Comparison of ENCODE assay signal across 13 mouse cellular contexts in the genomic region with DNA sequence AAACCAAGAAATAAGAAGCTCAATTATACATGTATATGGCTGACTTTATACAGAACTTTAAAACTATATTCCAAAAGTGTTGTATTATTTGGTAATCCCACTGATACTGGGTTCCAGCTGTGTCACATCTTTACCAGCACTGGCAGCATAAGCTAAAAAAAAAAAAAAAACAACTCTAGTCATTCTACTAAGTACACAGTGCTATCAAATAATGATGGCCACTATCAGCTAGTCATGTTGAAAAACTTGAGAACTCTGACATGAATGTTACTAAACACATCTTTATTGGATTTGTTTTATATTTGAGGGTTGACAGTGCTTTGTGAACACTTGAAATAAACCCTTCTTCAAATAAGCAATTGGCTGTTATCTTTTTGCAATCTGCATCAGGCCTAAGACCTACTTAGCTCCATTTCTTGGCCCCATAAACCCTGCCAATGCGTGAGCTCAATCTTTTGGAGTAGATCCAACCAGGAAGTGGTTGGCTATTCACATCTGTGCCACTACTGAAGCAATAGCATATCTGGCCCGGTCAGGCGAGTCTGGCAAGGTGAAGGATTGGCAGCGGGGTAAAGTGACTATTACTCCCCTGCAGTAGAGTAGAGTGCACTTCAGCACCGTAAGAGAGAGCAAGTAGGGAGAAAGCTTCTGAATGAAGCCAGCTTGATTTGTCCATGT.
DNase-seq lines count a peak whose midpoint lies in the region; ATAC-seq and TF ChIP-seq lines count a peak whose summit lies in the region.
"Had no signal": no experiment of that assay in that cellular context is flagged by ENCODE, and none has a peak within 500 bp of the region (broad histone marks: within the 10 kb centered on the region; RNA-seq: fewer than 3 reads in every experiment).

No protein-coding gene starts in this region.

- no peak overlapping the region for H3K4me3 ChIP-seq in kidney, adult 2 months (ENCODE audit: insufficient read depth, low read depth, low read length)
- H3K4me3 ChIP-seq: embryonic facial prominence, embryonic 12.5 days; liver, embryonic 12.5 days; midbrain, embryonic 15.5 days had no signal

- POLR2A ChIA-PET in Patski (lab: Charles Lee): interaction anchor here (0.6 to 1.1 kb wide), 2 partner anchors 11 to 241 kb away, joined by 3 read pairs; no protein-coding TSS in a partner anchor

- in situ Hi-C loops in Patski (cut with MboI; ENCODE audit: low pct_unique_long_range_greater_than_20kb): no loop called here

- no peak overlapping the region for H3K27ac ChIP-seq in kidney, adult 2 months (ENCODE audit: insufficient read depth, low read depth, low read length)
- H3K27ac ChIP-seq: embryonic facial prominence, embryonic 12.5 days; kidney, postnatal 0 days; liver, embryonic 12.5 days; midbrain, embryonic 15.5 days had no signal

- no peak for TF ChIP-seq POLR2A in kidney, adult 2 months (IDR thresholded peaks at IDR 0.05; ENCODE audit: low read depth, low read length)

- peak; percentile 3 for DNase-seq in kidney, adult 2 months
- no peak for DNase-seq in kidney, adult 18-20 months
- peak; percentile 19 for DNase-seq in Patski (ENCODE audit: low read depth, low spot score)
- peak; percentile 6 for DNase-seq in fibroblast of lung, adult 2 months (ENCODE audit: low read depth)
- peak; percentile 30 for DNase-seq in lung, postnatal 14 days
- DNase-seq in embryo, embryonic 9.5 days (ENCODE audit: extremely low spot score): no peak
- DNase-seq: forebrain, postnatal 0 days; thymus, adult 2 months had no signal

- 72% methylated on average over 5 of the region's 5 CpGs for WGBS in kidney, adult 2 months

- CTCF ChIA-PET in Patski (lab: Charles Lee): interaction anchor here (1.2 to 1.6 kb wide), 4 partner anchors 8 to 135 kb away, joined by 3 to 10 read pairs (median 6); no protein-coding TSS in a partner anchor

- no peaks in the 10 kb centered on the region for H3K4me1 ChIP-seq in kidney, adult 2 months (ENCODE audit: control insufficient read depth, insufficient read depth, low read length)
- H3K4me1 ChIP-seq: embryonic facial prominence, embryonic 12.5 days; liver, embryonic 12.5 days; midbrain, embryonic 15.5 days had no signal

- peak; percentile 51 for ATAC-seq in Patski
- no peak; the same call in 1 of the 2 replicates for ATAC-seq in megakaryocyte progenitor cell, adult 5-6 weeks (replicated peaks; ENCODE audit: poor library complexity)
- ATAC-seq: forebrain, postnatal 0 days; liver, embryonic 12.5 days; midbrain, embryonic 15.5 days had no signal

- TF ChIP-seq CTCF in kidney, adult 2 months (conservative IDR thresholded peaks at IDR 0.05; ENCODE audit: insufficient read depth, insufficient read length, low read depth, low read length): no peak
- no peak for TF ChIP-seq CTCF in Patski (IDR thresholded peaks at IDR 0.05)

- no peaks in the 10 kb centered on the region for H3K27me3 ChIP-seq in kidney, adult 2 months (replicated peaks; ENCODE audit: control insufficient read depth, insufficient read depth, low read length)
- H3K27me3 ChIP-seq in Patski: no peaks in the 10 kb centered on the region
- H3K27me3 ChIP-seq: embryonic facial prominence, embryonic 12.5 days; liver, embryonic 12.5 days; midbrain, embryonic 15.5 days had no signal

- H3K36me3 ChIP-seq in kidney, adult 2 months (ENCODE audit: control insufficient read depth, insufficient read depth, low read length): no peaks in the 10 kb centered on the region
- H3K36me3 ChIP-seq: embryonic facial prominence, embryonic 12.5 days; liver, embryonic 12.5 days; midbrain, embryonic 15.5 days had no signal

Comparison
In these comparisons a context has a peak if more than half of its experiments do, and no peak if none do; other contexts are left out.
1. DNase-seq: peak in kidney, adult 2 months (single experiment), Patski (single experiment), fibroblast of lung, adult 2 months (single experiment) and lung, postnatal 14 days (single experiment); none in kidney, adult 18-20 months (single experiment) and embryo, embryonic 9.5 days (single experiment).